In the genomic region with DNA sequence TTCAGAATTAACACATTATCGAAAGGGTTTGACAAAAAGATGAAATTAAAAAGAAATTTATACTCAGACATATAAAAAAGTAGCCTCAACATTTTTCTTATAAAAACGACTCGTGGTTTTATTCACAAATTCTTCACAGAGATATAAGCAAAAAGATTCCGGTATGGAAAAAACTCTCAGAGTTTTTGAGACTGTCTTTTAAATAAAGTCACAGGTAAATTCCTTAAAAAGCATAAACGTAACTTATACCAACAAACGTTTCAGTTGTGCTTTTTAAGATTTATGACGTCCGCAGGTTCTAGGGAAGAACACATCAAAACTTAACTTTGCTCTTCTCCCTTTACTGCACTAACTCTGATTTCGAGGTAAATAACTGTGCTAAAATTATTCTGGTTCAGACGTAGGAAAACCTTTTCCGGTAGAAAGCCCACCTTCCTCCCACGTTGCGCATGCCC, we compare ENCODE assay signal across 8 mouse cellular contexts. TPM values are rescaled to one million over a fixed set of nuclear protein-coding genes. Genes with fewer than 3 reads are reported as not detected.
DNase-seq lines count a peak whose midpoint lies in the region; ATAC-seq and TF ChIP-seq lines count a peak whose summit lies in the region.

No protein-coding gene starts in this region.

- no peak; a peak in 1 of 4 replicates for TF ChIP-seq POLR2A in MEL (IDR thresholded peaks at IDR 0.05; ENCODE audit: control insufficient read depth in 1 of 2, insufficient read depth in 1 of 2, low read depth in 1 of 2, low read length in 2 of 2, poor library complexity in 1 of 2)

- TF ChIP-seq EP300 in MEL (IDR thresholded peaks at IDR 0.05; ENCODE audit: low read depth in 1 of 2, low read length in 2 of 2) = no peak

- TF ChIP-seq RAD21 in MEL (IDR thresholded peaks at IDR 0.05; ENCODE audit: low read depth, low read length) = no peak

- no peak for ATAC-seq in heart, embryonic 16.5 days (replicated peaks; ENCODE audit: extremely low read depth, insufficient read depth, low FRiP score)

- H3K4me3 ChIP-seq in heart, embryonic 16.5 days (ENCODE audit: low read length) = peak overlapping the region; percentile 99
- peak overlapping the region; percentile 72 to 95 for H3K4me3 ChIP-seq in MEL (ENCODE audit: control insufficient read depth in 1 of 2, insufficient read depth in 1 of 2, low read depth in 2 of 2, low read length in 2 of 2)
- H3K4me3 ChIP-seq in hindbrain, embryonic 10.5 days = peak overlapping the region; percentile 69
- peak overlapping the region; percentile 77 for H3K4me3 ChIP-seq in midbrain, embryonic 10.5 days

- peak overlapping the region; percentile 98 for H3K9ac ChIP-seq in heart, embryonic 16.5 days (ENCODE audit: low read length)
- peak overlapping the region; percentile 78 for H3K9ac ChIP-seq in MEL (ENCODE audit: control insufficient read depth, low read depth, low read length, poor library complexity, severe bottlenecking)

- no peaks in the 10 kb centered on the region for H3K9me3 ChIP-seq in heart, embryonic 16.5 days (replicated peaks; ENCODE audit: control insufficient read depth, low read length)
- H3K9me3 ChIP-seq in MEL (replicated peaks; ENCODE audit: insufficient read depth, low read length) = no peaks in the 10 kb centered on the region
- H3K9me3 ChIP-seq in hindbrain, embryonic 10.5 days = no peaks in the 10 kb centered on the region
- H3K9me3 ChIP-seq in midbrain, embryonic 10.5 days (replicated peaks) = no peaks in the 10 kb centered on the region

- WGBS in heart, embryonic 16.5 days = under 1% methylated on average over 13 of the region's 13 CpGs
- WGBS in hindbrain, embryonic 10.5 days = 2% methylated on average over 13 of the region's 13 CpGs
- WGBS in midbrain, embryonic 10.5 days = under 1% methylated on average over 13 of the region's 13 CpGs

- intact Hi-C loops in heart, postnatal 25 days (cut with DNase I) = loop anchor here (5.0 kb wide), 1 partner anchor 191 kb away; a partner anchor contains a TSS

- no peak for TF ChIP-seq CTCF in MEL (IDR thresholded peaks at IDR 0.05 in 2 of 3, conservative IDR thresholded peaks at IDR 0.05 in 1 of 3; ENCODE audit: control insufficient read depth in 1 of 3, insufficient read depth in 1 of 3, low read depth in 2 of 3, low read length in 3 of 3, poor library complexity in 1 of 3, severe bottlenecking in 1 of 3)

- peak overlapping the region; percentile 88 for H3K4me2 ChIP-seq in heart, embryonic 16.5 days (ENCODE audit: low read depth, low read length)

- peaks cover 21% of the 10 kb centered on the region for H3K4me1 ChIP-seq in heart, embryonic 16.5 days (ENCODE audit: control insufficient read depth, insufficient read depth, low read length)
- H3K4me1 ChIP-seq in MEL (ENCODE audit: control insufficient read depth in 1 of 2, insufficient read depth in 2 of 2, low read length in 2 of 2) = peaks cover 0 to 8% of the 10 kb centered on the region in 2 experiments; a peak in 2 of 4 replicates
- peaks cover 20% of the 10 kb centered on the region for H3K4me1 ChIP-seq in hindbrain, embryonic 10.5 days (replicated peaks)
- peaks cover 27% of the 10 kb centered on the region for H3K4me1 ChIP-seq in midbrain, embryonic 10.5 days

- H3K27me3 ChIP-seq in heart, embryonic 16.5 days (ENCODE audit: control insufficient read depth, insufficient read depth, low read length) = no peaks in the 10 kb centered on the region
- H3K27me3 ChIP-seq in MEL (ENCODE audit: control insufficient read depth in 1 of 2, insufficient read depth in 2 of 2, low read length in 2 of 2) = no peaks in the 10 kb centered on the region
- peaks cover 29% of the 10 kb centered on the region for H3K27me3 ChIP-seq in hindbrain, embryonic 10.5 days (ENCODE audit: insufficient read depth, poor library complexity, severe bottlenecking)
- peaks cover 35% of the 10 kb centered on the region for H3K27me3 ChIP-seq in midbrain, embryonic 10.5 days (ENCODE audit: low read depth, poor library complexity, severe bottlenecking)

- H3K27ac ChIP-seq in heart, embryonic 16.5 days (ENCODE audit: low read length) = peak overlapping the region; percentile 96
- H3K27ac ChIP-seq in MEL (ENCODE audit: control insufficient read depth, low read depth, low read length) = peak overlapping the region; percentile 42
- H3K27ac ChIP-seq in hindbrain, embryonic 10.5 days = peak overlapping the region; percentile 93
- peak overlapping the region; percentile 91 for H3K27ac ChIP-seq in midbrain, embryonic 10.5 days (replicated peaks)

- no peak for DNase-seq in heart, postnatal 25 days (ENCODE audit: low spot score)
- DNase-seq in MEL (ENCODE audit: low read depth, low spot score) (no peak), adipocyte (ENCODE audit: low spot score) (no peak)
- DNase-seq in hindbrain, embryonic 10.5 days (ENCODE audit: low spot score) = no peak
- DNase-seq in midbrain, embryonic 10.5 days (ENCODE audit: low spot score) = no peak
- no peak for DNase-seq in gastrocnemius, adult 8-10 months (ENCODE audit: low spot score in 2 of 2)
- no peak for DNase-seq in kidney, adult 9 months

- H3K36me3 ChIP-seq in heart, embryonic 16.5 days (ENCODE audit: control insufficient read depth, insufficient read depth) = peaks cover 11% of the 10 kb centered on the region
- H3K36me3 ChIP-seq in MEL (ENCODE audit: control insufficient read depth in 1 of 2, insufficient read depth in 2 of 2, low read length in 2 of 2) = peaks cover 4 to 8% of the 10 kb centered on the region in 2 experiments; a peak in 3 of 4 replicates
- H3K36me3 ChIP-seq in hindbrain, embryonic 10.5 days = peaks cover 25% of the 10 kb centered on the region
- H3K36me3 ChIP-seq in midbrain, embryonic 10.5 days = peaks cover 16% of the 10 kb centered on the region

- peaks cover 13% of the 10 kb centered on the region for H3K79me2 ChIP-seq in MEL (ENCODE audit: control insufficient read depth, insufficient read depth, low read length, poor library complexity)

TF ChIP-seq in MEL, 35 proteins besides CTCF, POLR2A, EP300 and RAD21:
- TF ChIP-seq CHD1 (IDR thresholded peaks at IDR 0.05; ENCODE audit: low read depth, low read length) (0 out of 2 replicates have a peak, but pooled peaks have one; percentile 77), POLR2AphosphoS2 (IDR thresholded peaks at IDR 0.05; ENCODE audit: low read length) (no peak), ZMIZ1 (IDR thresholded peaks at IDR 0.05; ENCODE audit: low read depth, low read length) (no peak)

RNA-seq across cellular contexts. Expression of a gene that starts 0.2 kb away (rescaled TPM):
- polyA plus RNA-seq in heart, embryonic 16.5 days (2015; fragmentation: Nextera tagmentation; extraction: Ambion mirVana) = 21.5 and 28.4 TPM in 2 replicates
- 10 to 100 TPM; 16.4 to 18.1 TPM for total RNA-seq in heart, postnatal 25 days (2021)
- total RNA-seq in MEL (2012; rRNA removed) = 13.9 and 17.0 TPM in 2 replicates
- polyA plus RNA-seq in MEL (2012; ENCODE audit: insufficient read depth in 1 of 2, insufficient read length in 2 of 2, low read depth in 1 of 2, low replicate concordance in 2 of 2, missing spikeins in 1 of 2) = 10 to 100 TPM in 1 of 2 experiments, not detected in 1; 12.3 TPM
- 24.3 and 28.1 TPM in 2 replicates for polyA plus RNA-seq in hindbrain, embryonic 10.5 days (2016; fragmentation: Nextera tagmentation; extraction: Ambion mirVana)
- polyA plus RNA-seq in midbrain, embryonic 10.5 days (2016; fragmentation: Nextera tagmentation; extraction: Ambion mirVana) = 32.4 and 35.0 TPM in 2 replicates
- 10 to 100 TPM; 11.8 to 19.9 (median 14.3) TPM for total RNA-seq in gastrocnemius, adult 8-10 months (2022)

RNA-seq across cellular contexts. Expression of a gene that starts 1.9 kb away (rescaled TPM):
- polyA plus RNA-seq in heart, embryonic 16.5 days (2015; fragmentation: Nextera tagmentation; extraction: Ambion mirVana) = not detected in 2 replicates
- not detected for total RNA-seq in heart, postnatal 25 days (2021)
- total RNA-seq in MEL (2012; rRNA removed) = 0.08 TPM in 1 of 2 replicates, not detected in the other
- polyA plus RNA-seq in MEL (2012; ENCODE audit: insufficient read depth in 1 of 2, insufficient read length in 2 of 2, low read depth in 1 of 2, low replicate concordance in 2 of 2, missing spikeins in 1 of 2) = under 1 TPM in 1 of 2 experiments, not detected in 1; 0.04 TPM
- 0.14 TPM in 1 of 2 replicates, not detected in the other for polyA plus RNA-seq in hindbrain, embryonic 10.5 days (2016; fragmentation: Nextera tagmentation; extraction: Ambion mirVana)
- polyA plus RNA-seq in midbrain, embryonic 10.5 days (2016; fragmentation: Nextera tagmentation; extraction: Ambion mirVana) = 0.10 TPM in 1 of 2 replicates, not detected in the other
- not detected for total RNA-seq in gastrocnemius, adult 8-10 months (2022)

RNA-seq across cellular contexts. Expression of a gene that starts 42.7 kb away (rescaled TPM):
- polyA plus RNA-seq in heart, embryonic 16.5 days (2015; fragmentation: Nextera tagmentation; extraction: Ambion mirVana) = not detected in 2 replicates
- not detected for total RNA-seq in heart, postnatal 25 days (2021)
- total RNA-seq in MEL (2012; rRNA removed) = not detected in 2 replicates
- not detected for polyA plus RNA-seq in MEL (2012; ENCODE audit: insufficient read depth in 1 of 2, insufficient read length in 2 of 2, low read depth in 1 of 2, low replicate concordance in 2 of 2, missing spikeins in 1 of 2)
- not detected in 2 replicates for polyA plus RNA-seq in hindbrain, embryonic 10.5 days (2016; fragmentation: Nextera tagmentation; extraction: Ambion mirVana)
- polyA plus RNA-seq in midbrain, embryonic 10.5 days (2016; fragmentation: Nextera tagmentation; extraction: Ambion mirVana) = not detected in 2 replicates
- total RNA-seq in gastrocnemius, adult 8-10 months (2022) = not detected

RNA-seq across cellular contexts. Expression of a gene that starts 46.0 kb away (rescaled TPM):
- 0.88 and 1.1 TPM in 2 replicates for polyA plus RNA-seq in heart, embryonic 16.5 days (2015; fragmentation: Nextera tagmentation; extraction: Ambion mirVana)
- total RNA-seq in heart, postnatal 25 days (2021) = not detected
- total RNA-seq in MEL (2012; rRNA removed) = not detected in 2 replicates
- polyA plus RNA-seq in MEL (2012; ENCODE audit: insufficient read depth in 1 of 2, insufficient read length in 2 of 2, low read depth in 1 of 2, low replicate concordance in 2 of 2, missing spikeins in 1 of 2) = not detected
- 3.6 and 4.0 TPM in 2 replicates for polyA plus RNA-seq in hindbrain, embryonic 10.5 days (2016; fragmentation: Nextera tagmentation; extraction: Ambion mirVana)
- 1.8 and 2.5 TPM in 2 replicates for polyA plus RNA-seq in midbrain, embryonic 10.5 days (2016; fragmentation: Nextera tagmentation; extraction: Ambion mirVana)
- total RNA-seq in gastrocnemius, adult 8-10 months (2022) = not detected

RNA-seq across cellular contexts. Expression of a gene that starts 53.8 kb away (rescaled TPM):
- 12.7 and 17.4 TPM in 2 replicates for polyA plus RNA-seq in heart, embryonic 16.5 days (2015; fragmentation: Nextera tagmentation; extraction: Ambion mirVana)
- 10 to 100 TPM; 18.6 to 21.2 TPM for total RNA-seq in heart, postnatal 25 days (2021)
- 0.04 and 0.10 TPM in 2 replicates for total RNA-seq in MEL (2012; rRNA removed)
- not detected for polyA plus RNA-seq in MEL (2012; ENCODE audit: insufficient read depth in 1 of 2, insufficient read length in 2 of 2, low read depth in 1 of 2, low replicate concordance in 2 of 2, missing spikeins in 1 of 2)
- polyA plus RNA-seq in hindbrain, embryonic 10.5 days (2016; fragmentation: Nextera tagmentation; extraction: Ambion mirVana) = 25.8 and 26.7 TPM in 2 replicates
- 22.6 and 34.8 TPM in 2 replicates for polyA plus RNA-seq in midbrain, embryonic 10.5 days (2016; fragmentation: Nextera tagmentation; extraction: Ambion mirVana)
- total RNA-seq in gastrocnemius, adult 8-10 months (2022) = 1 to 10 TPM; 4.8 to 9.5 (median 6.8) TPM

Comparison
In these comparisons a context has a peak if more than half of its experiments do, and no peak if none do; other contexts are left out.
1. H3K27ac ChIP-seq: peak in every context shown above with its lines; median percentile 96 in heart, embryonic 16.5 days; 93 in hindbrain, embryonic 10.5 days; 91 in midbrain, embryonic 10.5 days; 42 in MEL.